Mouse (Mus musculus) liver, postnatal 0 days (tissue): ENCODE results near the gene Irf3.

Experiments used
- CTCF ChIP-seq: sonication (generic); IDR thresholded peaks from 2 replicates; pipeline ENCODE4 v1.5.1; 2016; ENCODE audit warnings: antibody characterized with exemption, low read depth
- EP300 ChIP-seq: IDR thresholded peaks from 2 replicates; pipeline ENCODE4 v1.6.1; 2016; ENCODE audit warnings: antibody characterized with exemption, low read depth, mild to moderate bottlenecking

DNA sequence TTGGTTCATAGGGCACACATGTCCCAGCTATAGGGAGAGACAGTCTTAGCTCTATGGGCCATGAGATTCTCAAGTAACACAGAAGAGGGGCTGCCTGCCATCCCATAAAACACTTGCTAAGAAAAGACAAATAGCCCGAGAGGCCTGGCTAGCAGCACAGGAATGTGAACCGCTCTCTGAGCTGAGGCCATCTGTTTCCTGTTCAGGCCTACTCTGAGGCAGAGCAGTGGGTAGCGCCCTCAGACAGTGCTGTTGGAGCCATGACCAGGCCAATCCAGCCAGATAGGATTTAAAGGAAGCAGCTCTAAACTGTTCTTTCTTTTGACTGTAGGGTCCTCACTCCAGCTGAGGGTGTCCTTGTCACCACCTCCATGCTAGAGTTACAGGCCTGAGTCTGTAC is 7.1 kb downstream of the Irf3 start:
- no peak for TF ChIP-seq CTCF
- TF ChIP-seq EP300: no peak
